Mouse (Mus musculus): ENCODE measurements around the gene Abcc10. TPM values are rescaled to one million over a fixed set of nuclear protein-coding genes. Genes with fewer than 3 reads are reported as not detected.
A peak's percentile ranks its signal among the peaks of the same experiment; 100 is the strongest.

Gene Abcc10
- polyA plus RNA-seq, 1 experiment from 2014 or later: 8.3 TPM

DNA sequence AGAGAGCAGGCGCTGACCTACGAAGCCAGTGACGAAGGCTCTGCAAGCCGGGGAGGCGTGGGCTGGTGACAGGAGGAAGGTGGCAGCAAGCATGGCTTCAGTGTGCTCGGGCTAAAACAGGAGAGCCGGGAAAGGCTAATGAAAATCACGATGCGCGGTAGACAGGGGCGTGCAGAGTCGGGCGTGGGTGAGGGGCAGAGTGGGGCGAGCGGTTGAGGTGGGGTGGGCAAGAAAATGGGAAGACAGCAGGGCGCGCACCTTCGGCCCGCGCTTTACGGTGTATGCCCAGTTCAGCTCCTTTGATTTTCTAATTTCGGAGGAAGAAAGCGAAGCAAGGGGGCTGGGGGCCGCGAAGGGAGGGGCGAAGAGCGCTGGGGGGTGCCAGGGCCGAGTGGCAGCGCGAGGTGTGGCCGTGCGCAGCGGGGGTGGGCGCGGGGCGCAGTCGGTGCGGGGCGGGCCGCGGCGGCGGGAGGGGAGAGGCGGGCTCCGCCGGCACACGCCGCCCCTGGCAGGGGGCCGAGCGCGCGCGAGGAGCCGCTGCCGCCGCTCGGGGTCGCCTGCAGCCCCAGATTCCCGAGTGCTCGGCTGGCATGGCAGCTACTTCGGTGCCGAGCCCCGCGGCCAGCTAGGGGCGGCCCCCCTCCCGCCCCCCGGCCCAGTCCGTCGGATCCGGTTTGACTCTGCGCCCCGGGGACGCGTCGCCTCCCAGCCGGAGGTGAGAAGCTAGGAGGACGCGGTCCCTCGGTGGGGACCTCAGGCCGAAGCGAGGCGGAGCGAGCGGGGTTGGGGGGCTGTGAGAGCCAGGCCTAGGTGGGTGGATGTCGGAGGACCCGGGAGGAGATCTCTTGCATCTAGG lies 30.6 kb downstream of the Abcc10 start, which contains the start of gene Dlk2:
TSS of gene Dlk2 (plus strand) at position 58 of the 856 bp plus-strand sequence.
- Histone ChIP-seq H3K9ac (ENCODE audit: low read length) (peak within 1 kb of the TSS; percentile 43), H3K36me3 (ENCODE audit: control insufficient read depth, insufficient read depth, low read length) (no peaks in the 10 kb centered on the region), H3K4me3 (ENCODE audit: low read depth, low read length) (peak within 1 kb of the TSS; percentile 59), H3K4me1 (replicated peaks; ENCODE audit: control insufficient read depth, insufficient read depth, low read length) (peaks cover 7% of the 10 kb centered on the region; the same call in 1 of the 2 replicates), H3K27me3 (ENCODE audit: control insufficient read depth, insufficient read depth, low read length) (peaks cover 33% of the 10 kb centered on the region), H3K9me3 (ENCODE audit: control insufficient read depth, low read length) (no peaks in the 10 kb centered on the region), H3K27ac (ENCODE audit: low read depth, low read length) (no peak within 1 kb of the TSS), H3K4me2 (ENCODE audit: low read depth, low read length, severe bottlenecking) (peak within 1 kb of the TSS; percentile 99)
- WGBS: under 1% methylated on average over 57 of the region's 86 CpGs
- ATAC-seq (replicated peaks; ENCODE audit: low FRiP score) (peak; percentile 31), DNase-seq (ENCODE audit: low spot score) (peak; percentile 66)

- Histone ChIP-seq H3K9ac (ENCODE audit: low read length) (peak overlapping the region; percentile 43; the same call in 1 of the 2 replicates), H3K27me3 (ENCODE audit: control insufficient read depth, insufficient read depth, low read length) (peaks cover 33% of the 10 kb centered on the region), H3K27ac (ENCODE audit: low read depth, low read length) (no peak overlapping the region), H3K4me1 (replicated peaks; ENCODE audit: control insufficient read depth, insufficient read depth, low read length) (peaks cover 7% of the 10 kb centered on the region; the same call in 1 of the 2 replicates), H3K9me3 (ENCODE audit: control insufficient read depth, low read length) (no peaks in the 10 kb centered on the region), H3K36me3 (ENCODE audit: control insufficient read depth, insufficient read depth, low read length) (no peaks in the 10 kb centered on the region), H3K4me2 (ENCODE audit: low read depth, low read length, severe bottlenecking) (peak overlapping the region; percentile 99), H3K4me3 (ENCODE audit: low read depth, low read length) (peak overlapping the region; percentile 59)
- 13% methylated on average over 6 of the region's 6 CpGs for WGBS
- no peak for DNase-seq (ENCODE audit: low spot score)
- ATAC-seq (replicated peaks; ENCODE audit: low FRiP score): no peak
Observed at GRCm38 (mm10) chr17:46297028-46297363, 31.2 kb downstream of the Abcc10 start.

DNA sequence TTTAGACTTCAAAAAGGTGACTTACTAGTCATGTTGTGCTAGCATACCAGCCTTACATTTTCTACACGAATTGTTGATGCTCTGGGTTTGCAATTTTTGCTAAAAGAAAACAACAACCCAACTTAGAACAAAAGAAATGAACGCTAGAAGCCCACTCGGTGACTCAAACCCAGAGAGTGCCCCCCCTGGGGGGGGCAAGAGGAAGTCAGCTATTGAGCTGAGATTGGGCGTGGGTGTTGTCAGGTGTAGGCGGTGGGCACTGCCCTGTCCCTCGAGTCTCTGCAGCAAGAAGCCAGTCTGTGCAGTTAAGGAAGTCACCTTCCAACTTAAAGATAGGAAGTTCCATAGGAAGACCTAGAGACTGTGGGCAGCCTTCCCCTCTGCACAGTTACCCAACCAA lies 31.6 kb downstream of the Abcc10 start:
- H3K27me3 ChIP-seq (ENCODE audit: control insufficient read depth, insufficient read depth, low read length): peaks cover 33% of the 10 kb centered on the region
- ATAC-seq (replicated peaks; ENCODE audit: low FRiP score): no peak

GRCm38 (mm10) chr17:46287678-46288095 lies 40.5 kb downstream of the Abcc10 start:
- Histone ChIP-seq H3K36me3 (ENCODE audit: control insufficient read depth, insufficient read depth, low read length) (no peaks in the 10 kb centered on the region), H3K4me2 (ENCODE audit: low read depth, low read length, severe bottlenecking) (no peak overlapping the region), H3K4me3 (ENCODE audit: low read depth, low read length) (no peak overlapping the region), H3K27me3 (ENCODE audit: control insufficient read depth, insufficient read depth, low read length) (no peaks in the 10 kb centered on the region), H3K4me1 (replicated peaks; ENCODE audit: control insufficient read depth, insufficient read depth, low read length) (0 out of 2 replicates have a peak, but pooled peaks cover 5% of the 10 kb centered on the region), H3K9ac (ENCODE audit: low read length) (no peak overlapping the region), H3K27ac (ENCODE audit: low read depth, low read length) (no peak overlapping the region), H3K9me3 (ENCODE audit: control insufficient read depth, low read length) (no peaks in the 10 kb centered on the region)
- WGBS: 73% methylated on average over 11 of the region's 11 CpGs
- DNase-seq (ENCODE audit: low spot score) (peak; percentile 46), ATAC-seq (replicated peaks; ENCODE audit: low FRiP score) (no peak)

More for the DNA sequence above, 31.6 kb downstream of the Abcc10 start:
- H3K9ac ChIP-seq (ENCODE audit: low read length): no peak overlapping the region
- no peak for DNase-seq (ENCODE audit: low spot score)
- H3K4me2 ChIP-seq (ENCODE audit: low read depth, low read length, severe bottlenecking): 0 out of 2 replicates have a peak overlapping the region, but pooled peaks have one; percentile 99
- no peak overlapping the region for H3K27ac ChIP-seq (ENCODE audit: low read depth, low read length)
- no peaks in the 10 kb centered on the region for H3K36me3 ChIP-seq (ENCODE audit: control insufficient read depth, insufficient read depth, low read length)
- no peaks in the 10 kb centered on the region for H3K9me3 ChIP-seq (ENCODE audit: control insufficient read depth, low read length)
- WGBS: 60% methylated on average over 6 of the region's 6 CpGs
- H3K4me1 ChIP-seq (replicated peaks; ENCODE audit: control insufficient read depth, insufficient read depth, low read length): peaks cover 7% of the 10 kb centered on the region; the same call in 1 of the 2 replicates
- no peak overlapping the region for H3K4me3 ChIP-seq (ENCODE audit: low read depth, low read length)

- ATAC-seq (replicated peaks; ENCODE audit: low FRiP score) (no peak), DNase-seq (ENCODE audit: low spot score) (no peak)
- H3K4me3 ChIP-seq (ENCODE audit: low read depth, low read length): no peak overlapping the region
- no peak overlapping the region for H3K4me2 ChIP-seq (ENCODE audit: low read depth, low read length, severe bottlenecking)
- H3K9ac ChIP-seq (ENCODE audit: low read length): no peak overlapping the region
- H3K36me3 ChIP-seq (ENCODE audit: control insufficient read depth, insufficient read depth, low read length): no peaks in the 10 kb centered on the region; the same call in 1 of the 2 replicates
- peaks cover 8% of the 10 kb centered on the region; the same call in 1 of the 2 replicates for H3K4me1 ChIP-seq (replicated peaks; ENCODE audit: control insufficient read depth, insufficient read depth, low read length)
- 78% methylated on average over 6 of the region's 6 CpGs for WGBS
- H3K27me3 ChIP-seq (ENCODE audit: control insufficient read depth, insufficient read depth, low read length): no peaks in the 10 kb centered on the region
- no peaks in the 10 kb centered on the region for H3K9me3 ChIP-seq (ENCODE audit: control insufficient read depth, low read length)
- H3K27ac ChIP-seq (ENCODE audit: low read depth, low read length): no peak overlapping the region
Observed at GRCm38 (mm10) chr17:46285407-46285806, 42.7 kb downstream of the Abcc10 start.

- no peak for ATAC-seq (replicated peaks; ENCODE audit: low FRiP score)
- Histone ChIP-seq H3K27ac (ENCODE audit: low read depth, low read length) (no peak overlapping the region), H3K4me2 (ENCODE audit: low read depth, low read length, severe bottlenecking) (no peak overlapping the region), H3K9ac (ENCODE audit: low read length) (no peak overlapping the region), H3K9me3 (ENCODE audit: control insufficient read depth, low read length) (no peaks in the 10 kb centered on the region), H3K4me1 (replicated peaks; ENCODE audit: control insufficient read depth, insufficient read depth, low read length) (peaks cover 8% of the 10 kb centered on the region; the same call in 1 of the 2 replicates), H3K27me3 (ENCODE audit: control insufficient read depth, insufficient read depth, low read length) (no peaks in the 10 kb centered on the region), H3K4me3 (ENCODE audit: low read depth, low read length) (no peak overlapping the region), H3K36me3 (ENCODE audit: control insufficient read depth, insufficient read depth, low read length) (no peaks in the 10 kb centered on the region; the same call in 1 of the 2 replicates)
- 71% methylated on average over 7 of the region's 7 CpGs for WGBS
- DNase-seq (ENCODE audit: low spot score): peak; percentile 35
Observed at GRCm38 (mm10) chr17:46284653-46285052, 43.5 kb downstream of the Abcc10 start.

DNA sequence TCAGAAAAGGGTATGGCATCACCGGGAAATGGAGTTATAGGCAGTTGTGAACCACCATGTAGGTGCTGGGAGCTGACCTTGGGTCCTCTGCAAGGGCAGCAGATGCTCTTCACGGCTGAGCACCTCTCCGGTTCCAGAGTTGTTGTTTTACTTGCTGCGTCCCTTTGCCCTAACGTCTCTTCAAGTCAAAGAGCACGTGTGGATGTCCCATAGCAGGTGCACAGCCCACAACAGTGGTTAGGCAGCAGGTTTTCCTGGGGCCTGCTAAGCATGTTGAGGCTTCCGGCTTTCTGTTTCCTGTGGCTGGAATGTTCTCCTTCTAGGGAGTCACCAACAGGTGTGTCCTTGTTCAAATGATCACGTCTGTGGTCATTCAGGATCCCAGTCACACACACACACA lies 44.2 kb downstream of the Abcc10 start:
- H3K9ac ChIP-seq (ENCODE audit: low read length): no peak overlapping the region
- peaks cover 8% of the 10 kb centered on the region; the same call in 1 of the 2 replicates for H3K4me1 ChIP-seq (replicated peaks; ENCODE audit: control insufficient read depth, insufficient read depth, low read length)
- no peak overlapping the region for H3K4me3 ChIP-seq (ENCODE audit: low read depth, low read length)
- H3K27ac ChIP-seq (ENCODE audit: low read depth, low read length): no peak overlapping the region
- 86% methylated on average over 8 of the region's 8 CpGs for WGBS
- no peaks in the 10 kb centered on the region for H3K27me3 ChIP-seq (ENCODE audit: control insufficient read depth, insufficient read depth, low read length)
- DNase-seq (ENCODE audit: low spot score): peak; percentile 35
- no peaks in the 10 kb centered on the region; the same call in 1 of the 2 replicates for H3K36me3 ChIP-seq (ENCODE audit: control insufficient read depth, insufficient read depth, low read length)
- no peaks in the 10 kb centered on the region for H3K9me3 ChIP-seq (ENCODE audit: control insufficient read depth, low read length)
- H3K4me2 ChIP-seq (ENCODE audit: low read depth, low read length, severe bottlenecking): no peak overlapping the region
- no peak for ATAC-seq (replicated peaks; ENCODE audit: low FRiP score)

GRCm38 (mm10) chr17:46283140-46283539 lies 45.0 kb downstream of the Abcc10 start:
- no peaks in the 10 kb centered on the region for H3K9me3 ChIP-seq (ENCODE audit: control insufficient read depth, low read length)
- 22% methylated on average over 9 of the region's 9 CpGs for WGBS
- H3K4me2 ChIP-seq (ENCODE audit: low read depth, low read length, severe bottlenecking): peak overlapping the region; percentile 73; the same call in 1 of the 2 replicates
- H3K27me3 ChIP-seq (ENCODE audit: control insufficient read depth, insufficient read depth, low read length): no peaks in the 10 kb centered on the region
- no peak overlapping the region for H3K27ac ChIP-seq (ENCODE audit: low read depth, low read length)
- DNase-seq (ENCODE audit: low spot score) (no peak), ATAC-seq (replicated peaks; ENCODE audit: low FRiP score) (peak; percentile 74)
- H3K36me3 ChIP-seq (ENCODE audit: control insufficient read depth, insufficient read depth, low read length): no peaks in the 10 kb centered on the region; the same call in 1 of the 2 replicates
- peak overlapping the region; percentile 73 for H3K4me3 ChIP-seq (ENCODE audit: low read depth, low read length)
- H3K4me1 ChIP-seq (replicated peaks; ENCODE audit: control insufficient read depth, insufficient read depth, low read length): peaks cover 8% of the 10 kb centered on the region; the same call in 1 of the 2 replicates
- peak overlapping the region; percentile 65; the same call in 1 of the 2 replicates for H3K9ac ChIP-seq (ENCODE audit: low read length)
